Mouse (Mus musculus): Measurements from ENCODE around the gene Zfp292. TPM values are rescaled to one million over a fixed set of nuclear protein-coding genes. Genes with fewer than 3 reads are reported as not detected.
"Not testable (repeated sequence)": the region's sequence is repeated elsewhere in the genome, so short reads cannot be mapped to it uniquely, and the experiment has no call there.

Gene Zfp292
- 24.5 and 24.7 TPM in 2 replicates for polyA plus RNA-seq (2014; fragmentation: Nextera tagmentation; extraction: Ambion mirVana)

GRCm38 (mm10) chr4:34882818-34883217, at the start of gene Zfp292:
Zfp292 (minus strand) TSS chr4:34882960.
- no peaks in the 10 kb centered on the region for H3K36me3 ChIP-seq (ENCODE audit: insufficient read depth)
- peak within 1 kb of the TSS; percentile 99 for H3K27ac ChIP-seq (ENCODE audit: low read depth)
- DNase-seq (peak; percentile 96), ATAC-seq (ENCODE audit: insufficient read depth) (peak; percentile 88)
- no peaks in the 10 kb centered on the region for H3K9me3 ChIP-seq (ENCODE audit: low read depth, low read length)
- H3K27me3 ChIP-seq (ENCODE audit: insufficient read depth, low read length): no peaks in the 10 kb centered on the region
- H3K4me2 ChIP-seq: peak within 1 kb of the TSS; percentile 84
- peak within 1 kb of the TSS; percentile 98 for H3K9ac ChIP-seq
- peak within 1 kb of the TSS; percentile 93 for H3K4me3 ChIP-seq (ENCODE audit: low read depth, low read length)
- peaks cover 13% of the 10 kb centered on the region; the same call in 1 of the 2 replicates for H3K4me1 ChIP-seq (ENCODE audit: insufficient read depth)
- under 1% methylated on average over 44 of the region's 44 CpGs for WGBS
- no peak for TF ChIP-seq CTCF (IDR thresholded peaks at IDR 0.05; ENCODE audit: low read depth)

- H3K9ac ChIP-seq; H3K4me1 ChIP-seq (ENCODE audit: insufficient read depth); DNase-seq; H3K27me3 ChIP-seq (ENCODE audit: insufficient read depth, low read length); H3K27ac ChIP-seq (ENCODE audit: low read depth); ATAC-seq (ENCODE audit: insufficient read depth); H3K4me3 ChIP-seq (ENCODE audit: low read depth, low read length); H3K36me3 ChIP-seq (ENCODE audit: insufficient read depth); H3K9me3 ChIP-seq (ENCODE audit: low read depth, low read length); H3K4me2 ChIP-seq: not testable (repeated sequence)
- 76% methylated on average over 7 of the region's 7 CpGs for WGBS
These were observed 45.6 kb upstream of the Zfp292 start for GRCm38 (mm10) chr4:34928386-34928785.

- Histone ChIP-seq H3K36me3 (ENCODE audit: insufficient read depth) (no peaks in the 10 kb centered on the region), H3K9ac (no peak overlapping the region), H3K27ac (ENCODE audit: low read depth) (no peak overlapping the region), H3K27me3 (ENCODE audit: insufficient read depth, low read length) (no peaks in the 10 kb centered on the region), H3K4me1 (ENCODE audit: insufficient read depth) (no peaks in the 10 kb centered on the region), H3K9me3 (ENCODE audit: low read depth, low read length) (no peaks in the 10 kb centered on the region), H3K4me3 (ENCODE audit: low read depth, low read length) (no peak overlapping the region), H3K4me2 (no peak overlapping the region)
- 62% methylated on average over 6 of the region's 6 CpGs for WGBS
- no peak for ATAC-seq (ENCODE audit: insufficient read depth)
- peak; percentile 93 for TF ChIP-seq CTCF (IDR thresholded peaks at IDR 0.05; ENCODE audit: low read depth)
- peak; percentile 83 for DNase-seq
These were observed 39.6 kb upstream of the Zfp292 start for GRCm38 (mm10) chr4:34922177-34922870.

GRCm38 (mm10) chr4:34917400-34917799, 34.6 kb upstream of the Zfp292 start:
- no peak overlapping the region for H3K9ac ChIP-seq
- no peak for ATAC-seq (ENCODE audit: insufficient read depth)
- no peaks in the 10 kb centered on the region for H3K27me3 ChIP-seq (ENCODE audit: insufficient read depth, low read length)
- no peak overlapping the region for H3K27ac ChIP-seq (ENCODE audit: low read depth)
- H3K4me1 ChIP-seq (ENCODE audit: insufficient read depth): no peaks in the 10 kb centered on the region
- no peak for TF ChIP-seq CTCF (IDR thresholded peaks at IDR 0.05; ENCODE audit: low read depth)
- no peak for DNase-seq
- no peaks in the 10 kb centered on the region for H3K36me3 ChIP-seq (ENCODE audit: insufficient read depth)
- H3K4me3 ChIP-seq (ENCODE audit: low read depth, low read length): no peak overlapping the region
- H3K9me3 ChIP-seq (ENCODE audit: low read depth, low read length): no peaks in the 10 kb centered on the region
- no peak overlapping the region for H3K4me2 ChIP-seq
- 66% methylated on average over 7 of the region's 7 CpGs for WGBS

- no peak overlapping the region for H3K4me3 ChIP-seq (ENCODE audit: low read depth, low read length)
- H3K9me3 ChIP-seq (ENCODE audit: low read depth, low read length): no peaks in the 10 kb centered on the region
- H3K27ac ChIP-seq (ENCODE audit: low read depth): no peak overlapping the region
- DNase-seq (no peak), ATAC-seq (ENCODE audit: insufficient read depth) (no peak)
- no peaks in the 10 kb centered on the region for H3K4me1 ChIP-seq (ENCODE audit: insufficient read depth)
- H3K36me3 ChIP-seq (ENCODE audit: insufficient read depth): no peaks in the 10 kb centered on the region
- no peaks in the 10 kb centered on the region for H3K27me3 ChIP-seq (ENCODE audit: insufficient read depth, low read length)
- H3K4me2 ChIP-seq: no peak overlapping the region
- WGBS: 77% methylated on average over 3 of the region's 3 CpGs
- H3K9ac ChIP-seq: no peak overlapping the region
- no peak for TF ChIP-seq CTCF (IDR thresholded peaks at IDR 0.05; ENCODE audit: low read depth)
These were observed 29.4 kb upstream of the Zfp292 start for GRCm38 (mm10) chr4:34912171-34912570.

GRCm38 (mm10) chr4:34911401-34911800, 28.6 kb upstream of the Zfp292 start:
- no peak for DNase-seq
- TF ChIP-seq CTCF (IDR thresholded peaks at IDR 0.05; ENCODE audit: low read depth): no peak

GRCm38 (mm10) chr4:34908127-34908526, 25.4 kb upstream of the Zfp292 start:
- Histone ChIP-seq H3K4me3 (ENCODE audit: low read depth, low read length) (no peak overlapping the region), H3K4me2 (no peak overlapping the region), H3K27me3 (ENCODE audit: insufficient read depth, low read length) (no peaks in the 10 kb centered on the region), H3K36me3 (ENCODE audit: insufficient read depth) (no peaks in the 10 kb centered on the region), H3K9me3 (ENCODE audit: low read depth, low read length) (no peaks in the 10 kb centered on the region), H3K4me1 (ENCODE audit: insufficient read depth) (no peaks in the 10 kb centered on the region), H3K9ac (no peak overlapping the region), H3K27ac (ENCODE audit: low read depth) (no peak overlapping the region)
- peak; percentile 91 for ATAC-seq (ENCODE audit: insufficient read depth)
- DNase-seq: peak; percentile 80
- no peak for TF ChIP-seq CTCF (IDR thresholded peaks at IDR 0.05; ENCODE audit: low read depth)
- 52% methylated on average over 7 of the region's 7 CpGs for WGBS

More at GRCm38 (mm10) chr4:34911401-34911800, 28.6 kb upstream of the Zfp292 start:
- no peak overlapping the region for H3K27ac ChIP-seq (ENCODE audit: low read depth)
- no peak overlapping the region for H3K4me2 ChIP-seq
- H3K4me1 ChIP-seq (ENCODE audit: insufficient read depth): no peaks in the 10 kb centered on the region
- no peak overlapping the region for H3K9ac ChIP-seq
- H3K27me3 ChIP-seq (ENCODE audit: insufficient read depth, low read length): no peaks in the 10 kb centered on the region
- ATAC-seq (ENCODE audit: insufficient read depth): no peak
- no peaks in the 10 kb centered on the region for H3K36me3 ChIP-seq (ENCODE audit: insufficient read depth)
- WGBS: 66% methylated on average over 3 of the region's 3 CpGs
- H3K4me3 ChIP-seq (ENCODE audit: low read depth, low read length): no peak overlapping the region
- no peaks in the 10 kb centered on the region for H3K9me3 ChIP-seq (ENCODE audit: low read depth, low read length)

Measured in lung, embryonic 14.5 days (tissue).